Mouse (Mus musculus) embryo, embryonic 10.5 days (tissue): ENCODE data around the gene Pcyt2.

Source experiments
- DNase-seq: peaks from one replicate; pipeline ENCODE4 v3.0.0-alpha.2; 2015; ENCODE audit warnings: low spot score

The Pcyt2 gene

GRCm38 (mm10) chr11:120580871-120581331 lies 36.8 kb downstream of the Pcyt2 start:
- peak; percentile 47 for DNase-seq

DNA sequence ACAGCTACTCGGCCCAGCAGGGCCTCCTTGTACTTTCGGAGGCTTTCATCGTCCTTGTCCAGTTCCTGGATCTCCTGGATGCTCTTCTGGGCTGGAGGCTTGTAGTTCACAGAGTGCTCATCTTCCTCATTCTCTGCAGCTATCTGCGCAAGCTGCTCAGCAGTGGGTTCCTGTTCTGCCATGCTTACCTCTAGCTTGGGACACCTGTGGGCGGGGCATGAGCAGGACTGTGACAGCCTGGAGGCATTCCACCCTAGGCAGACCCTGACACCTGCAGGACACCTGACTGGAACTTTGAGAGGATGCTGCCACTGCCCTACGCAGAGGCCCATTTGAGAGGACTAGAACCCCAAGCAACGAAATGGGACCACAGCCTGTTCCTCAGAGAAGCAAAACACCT lies 37.5 kb downstream of the Pcyt2 start:
- no peak for DNase-seq

DNA sequence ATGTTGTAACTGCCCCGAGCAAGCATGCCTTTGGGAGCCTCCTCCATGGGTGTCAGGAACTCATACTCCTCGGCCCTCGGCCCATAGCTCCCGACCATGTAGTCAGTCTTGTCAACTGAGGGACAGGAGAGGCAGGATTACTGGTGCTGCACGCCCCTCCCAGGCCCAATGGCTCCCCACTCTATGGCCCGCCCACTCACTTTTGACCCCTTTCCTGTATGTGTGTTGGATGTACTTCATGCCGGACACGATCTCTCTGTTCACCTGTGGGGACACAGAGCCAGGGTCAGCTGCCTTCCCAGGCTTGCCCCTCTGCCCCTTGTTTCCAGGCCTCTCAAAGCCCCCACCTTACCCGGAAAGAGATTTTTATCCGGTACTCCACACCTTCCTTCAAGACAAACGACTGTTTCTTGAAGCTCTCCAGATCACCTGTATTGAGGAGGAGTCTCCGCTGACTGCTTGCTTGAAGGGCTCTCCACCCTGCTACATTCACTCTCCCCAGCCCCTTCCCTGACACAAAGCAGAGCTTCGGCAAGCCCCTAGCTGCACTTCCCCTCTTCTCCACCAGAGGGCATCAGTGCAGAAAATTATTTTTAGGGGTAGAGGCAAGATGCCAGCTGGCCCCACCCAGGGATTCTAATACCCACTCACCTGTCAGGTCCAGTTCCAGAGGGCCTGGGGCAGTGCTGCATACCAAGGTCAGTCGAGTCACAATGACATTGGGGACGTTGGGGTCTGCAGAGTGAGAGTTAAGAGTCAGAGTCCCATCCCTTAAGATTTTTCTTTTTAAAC lies 38.2 kb downstream of the Pcyt2 start:
- DNase-seq = peak; percentile 92

- no peak for DNase-seq
Observed at GRCm38 (mm10) chr11:120578694-120579243, 39.0 kb downstream of the Pcyt2 start.

DNA sequence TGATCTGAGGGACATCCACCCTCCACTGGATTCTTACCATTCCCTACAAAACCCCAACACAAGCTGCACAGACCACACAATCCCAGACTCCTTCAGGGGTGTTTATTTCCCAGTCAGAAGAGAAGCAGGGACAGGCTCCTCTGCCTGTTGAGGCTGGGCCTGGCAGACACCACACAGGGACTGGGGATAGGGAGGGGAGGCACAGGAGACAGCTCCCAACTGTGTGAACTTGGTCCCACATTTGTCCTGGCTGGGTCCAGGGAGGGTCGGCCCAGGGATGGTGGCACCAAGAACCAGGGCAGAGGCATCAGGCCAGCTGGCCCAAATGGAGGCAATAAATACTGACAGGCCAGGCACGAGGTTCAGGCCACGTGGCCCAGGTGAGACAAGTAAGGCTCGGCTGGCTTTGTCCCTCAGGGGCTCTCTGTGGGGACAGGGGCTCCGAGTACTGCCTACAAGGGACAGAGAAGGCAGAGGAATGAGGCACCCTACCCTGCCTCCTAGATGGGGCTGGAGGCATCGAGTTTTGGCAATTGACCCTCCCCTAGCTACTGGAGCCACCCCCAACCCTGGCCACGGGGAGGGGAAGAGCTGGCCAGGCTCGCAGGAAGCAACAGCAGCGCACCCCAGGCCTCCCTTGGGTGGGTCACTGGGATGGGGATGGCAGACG lies 39.6 kb downstream of the Pcyt2 start:
- DNase-seq = no peak

- peak; percentile 35 for DNase-seq
Observed at GRCm38 (mm10) chr11:120577211-120578023, 40.3 kb downstream of the Pcyt2 start.

- no peak for DNase-seq
Observed at GRCm38 (mm10) chr11:120576365-120576981, 41.3 kb downstream of the Pcyt2 start.

DNA sequence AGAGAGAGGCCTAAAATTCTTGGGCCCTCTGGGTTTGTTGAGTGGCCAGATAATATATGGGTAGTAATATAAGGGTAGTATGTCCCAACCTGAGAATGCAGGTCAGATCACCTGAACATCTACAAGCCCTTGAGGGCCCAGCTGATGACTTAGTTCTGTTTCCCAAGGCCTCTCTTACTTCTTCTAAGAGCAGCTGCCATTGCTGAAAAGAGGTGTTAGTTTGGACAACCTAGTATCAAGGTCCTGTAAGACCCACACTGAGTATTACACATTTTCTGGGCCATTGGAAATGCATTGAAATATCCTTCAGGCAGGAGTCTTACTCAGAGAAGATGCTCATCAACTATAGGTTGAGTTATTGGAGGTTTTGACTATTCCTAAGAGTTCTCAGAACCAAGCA lies 41.8 kb downstream of the Pcyt2 start:
- no peak for DNase-seq

GRCm38 (mm10) chr11:120575046-120575445 lies 42.7 kb downstream of the Pcyt2 start:
- no peak for DNase-seq

DNA sequence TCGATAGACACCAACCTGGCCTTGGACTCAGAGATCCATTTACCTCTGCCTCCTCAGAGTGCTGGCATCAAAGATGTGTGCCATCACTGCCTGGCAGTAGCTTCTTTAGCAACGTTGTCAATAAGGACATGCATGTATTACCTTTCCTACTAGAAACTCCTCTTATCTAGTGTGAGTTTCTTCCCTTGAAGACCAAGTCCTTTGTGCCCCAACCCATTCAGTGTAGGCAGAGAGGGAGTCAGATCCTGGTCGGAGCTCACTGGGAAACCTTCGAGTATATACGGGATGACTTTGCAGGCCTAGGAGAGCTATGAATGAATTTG lies 43.5 kb downstream of the Pcyt2 start:
- DNase-seq = no peak

GRCm38 (mm10) chr11:120573585-120574277 lies 44.0 kb downstream of the Pcyt2 start:
- DNase-seq = no peak

DNA sequence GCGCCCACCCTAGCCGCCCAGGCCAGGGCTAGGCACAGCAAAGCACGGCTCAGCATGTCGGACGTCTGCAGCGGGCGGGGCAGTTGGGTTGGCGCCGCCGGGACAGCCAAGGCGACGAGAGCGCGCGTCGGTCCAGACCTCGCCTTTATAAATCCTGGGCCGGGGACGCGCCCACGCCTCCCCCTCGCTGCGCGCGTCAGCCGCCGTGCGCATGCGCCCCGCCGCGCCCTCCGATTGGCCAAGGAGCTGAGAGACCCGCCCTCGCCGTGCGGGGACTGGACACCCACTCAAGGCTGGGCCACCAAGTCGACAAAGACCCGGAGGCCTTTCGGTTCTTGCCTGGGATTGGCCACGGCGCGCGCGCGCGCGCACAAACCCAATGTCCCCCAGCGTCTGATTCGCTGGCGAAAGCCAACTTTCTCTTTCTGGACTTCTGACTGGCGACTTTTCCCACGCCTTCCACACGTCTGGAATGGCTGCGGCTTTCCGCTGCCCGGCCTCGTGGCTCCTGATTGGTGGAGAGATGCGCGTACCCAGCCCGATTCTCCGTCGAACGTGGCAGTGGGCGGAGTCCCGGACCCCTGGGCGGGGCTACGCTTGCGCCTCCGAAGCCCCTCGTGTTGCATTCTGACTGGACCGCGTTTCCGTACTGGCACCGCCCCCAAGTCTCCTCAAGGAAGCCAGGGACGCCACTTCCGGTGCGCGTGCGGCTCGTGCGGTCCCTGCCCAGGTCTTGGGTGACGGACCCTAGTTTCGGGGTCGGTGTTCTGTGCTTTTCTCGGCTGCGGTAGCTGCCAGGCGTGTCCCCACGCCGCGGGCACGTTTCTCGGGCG lies 44.8 kb downstream of the Pcyt2 start, which contains the start of gene P4hb:
Gene P4hb (minus strand): TSS at position 502 of the 833 bp plus-strand sequence.
- peak; percentile 99 for DNase-seq

DNA sequence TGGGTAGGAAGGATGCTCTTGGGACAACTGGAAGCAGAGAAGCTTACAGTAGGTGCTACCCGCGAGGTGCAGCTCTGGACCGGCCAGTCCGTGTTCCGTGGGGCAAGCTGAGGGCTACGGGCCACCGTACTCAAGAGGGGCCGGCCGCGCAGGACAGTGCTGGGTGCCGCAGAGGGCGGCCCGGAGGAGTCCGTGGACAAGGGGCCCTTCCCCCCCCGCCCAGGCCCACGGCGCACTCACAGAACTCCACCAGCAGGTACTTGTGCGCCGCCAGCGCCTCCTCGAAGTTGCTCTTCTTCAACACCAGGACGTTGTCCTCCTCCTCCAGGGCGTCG lies 45.4 kb downstream of the Pcyt2 start:
- no peak for DNase-seq

DNA sequence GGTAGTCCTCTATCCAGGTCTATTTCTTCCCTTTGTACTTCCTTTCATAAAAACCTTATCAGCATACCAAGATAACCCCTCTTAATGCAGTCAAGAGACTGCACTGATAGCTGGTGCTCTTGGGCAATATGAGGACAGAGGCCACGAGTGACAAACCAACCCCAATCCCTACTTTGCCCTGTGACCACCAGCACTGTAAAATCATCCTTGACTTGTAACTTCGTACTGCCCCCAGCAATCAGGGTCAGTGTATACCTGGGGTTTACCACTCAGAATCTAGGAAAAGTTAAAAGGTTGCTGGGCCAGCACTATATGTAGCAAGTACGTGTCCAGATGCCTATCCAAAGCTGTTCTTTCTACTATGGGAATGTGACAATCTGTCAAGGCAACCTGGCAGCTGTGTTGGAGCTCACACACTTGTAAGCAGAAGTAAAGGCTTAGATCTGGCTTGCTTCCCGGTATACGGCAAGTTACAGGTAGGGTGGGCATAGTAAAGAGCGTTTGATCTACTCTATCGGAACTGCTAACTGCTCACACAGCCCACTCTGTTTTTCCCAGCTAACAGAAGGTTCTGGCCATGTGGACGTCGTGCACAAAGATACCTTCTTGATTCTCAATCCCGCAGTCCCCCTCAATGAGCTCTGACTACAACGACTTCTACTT lies 45.9 kb downstream of the Pcyt2 start:
- no peak for DNase-seq

GRCm38 (mm10) chr11:120571122-120571521 lies 46.6 kb downstream of the Pcyt2 start:
- no peak for DNase-seq

DNA sequence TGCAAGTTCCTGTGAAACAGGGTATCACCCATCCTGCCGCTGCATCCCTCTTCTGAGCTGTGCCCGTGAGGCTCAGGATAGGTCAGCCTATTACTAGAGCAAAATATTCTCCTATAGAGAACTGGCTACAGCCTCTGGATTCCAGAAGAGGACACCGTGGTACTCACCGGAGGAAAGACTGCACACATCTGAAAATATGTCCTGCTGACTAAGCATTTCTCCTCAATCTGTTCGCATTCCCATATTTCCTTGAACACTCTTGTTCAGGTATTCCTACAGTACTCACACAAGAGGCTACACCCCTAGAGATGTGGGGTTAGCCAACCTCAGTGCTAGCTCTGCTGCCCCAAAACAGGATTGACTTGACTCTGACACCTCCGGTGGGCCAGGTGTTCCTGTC lies 49.4 kb downstream of the Pcyt2 start:
- DNase-seq = no peak

- DNase-seq = no peak
Observed at GRCm38 (mm10) chr11:120565114-120565513, 52.6 kb downstream of the Pcyt2 start.

GRCm38 (mm10) chr11:120562949-120563348 lies 54.8 kb downstream of the Pcyt2 start:
- no peak for DNase-seq

DNA sequence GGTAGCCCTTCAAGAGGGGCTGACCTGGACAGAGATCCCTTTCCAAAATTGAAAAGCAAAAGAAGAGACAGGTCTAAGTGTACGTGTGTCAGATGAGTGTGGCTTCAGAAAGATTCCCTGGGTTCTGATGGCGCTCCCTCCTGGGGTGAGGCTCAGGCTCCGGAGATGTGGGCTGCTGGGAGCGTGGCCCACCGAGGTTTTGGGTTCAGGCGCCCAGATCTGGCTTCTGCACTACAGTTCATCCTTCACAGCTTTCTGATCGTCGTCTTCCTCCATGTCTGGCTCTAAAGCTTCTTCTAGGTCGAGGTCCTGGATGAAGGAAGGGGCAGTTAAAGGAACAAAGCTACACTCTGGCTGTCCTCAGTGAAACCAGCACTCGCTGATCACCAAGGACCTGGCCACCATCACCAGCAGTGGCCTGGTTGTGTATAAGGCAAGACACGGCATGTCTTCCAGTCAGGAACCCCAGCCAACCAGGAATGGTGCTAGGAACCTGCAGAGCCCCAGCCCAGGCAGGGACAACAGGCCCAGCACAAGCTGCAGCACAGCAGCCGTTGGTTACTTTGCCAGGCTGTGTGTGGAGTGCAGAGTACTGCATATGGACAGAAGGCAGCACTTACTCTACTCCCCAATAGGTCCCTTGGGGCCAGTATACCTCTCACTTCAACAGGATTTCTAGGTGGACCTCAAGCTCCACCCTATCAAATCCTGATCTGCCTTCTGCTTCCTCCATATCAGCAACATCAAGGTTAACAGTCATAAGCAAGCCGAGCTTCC lies 56.6 kb downstream of the Pcyt2 start:
- no peak for DNase-seq
